Mouse (Mus musculus): ENCODE measurements around the gene Iqschfp. TPM values are rescaled to one million over a fixed set of nuclear protein-coding genes. Genes with fewer than 3 reads are reported as not detected.

Gene Iqschfp
- polyA plus RNA-seq, 1 experiment from 2014 or later: 2.3 TPM

GRCm38 (mm10) chr3:68378799-68379198, 486.8 kb downstream of the Iqschfp start:
- no peak overlapping the region for H3K4me3 ChIP-seq
- H3K27ac ChIP-seq: no peak overlapping the region
- WGBS: 84% methylated on average over 2 of the region's 2 CpGs
- no peaks in the 10 kb centered on the region for H3K36me3 ChIP-seq (ENCODE audit: poor library complexity, severe bottlenecking)
- no peaks in the 10 kb centered on the region for H3K9me3 ChIP-seq (replicated peaks)
- no peak for ATAC-seq
- no peaks in the 10 kb centered on the region for H3K27me3 ChIP-seq
- no peak overlapping the region for H3K4me2 ChIP-seq
- peaks cover 11% of the 10 kb centered on the region for H3K4me1 ChIP-seq
- no peak overlapping the region for H3K9ac ChIP-seq

- Histone ChIP-seq H3K36me3 (ENCODE audit: poor library complexity, severe bottlenecking) (no peaks in the 10 kb centered on the region), H3K4me3 (no peak overlapping the region), H3K27ac (no peak overlapping the region), H3K27me3 (no peaks in the 10 kb centered on the region), H3K9me3 (replicated peaks) (no peaks in the 10 kb centered on the region), H3K4me2 (no peak overlapping the region), H3K9ac (no peak overlapping the region), H3K4me1 (peaks cover 11% of the 10 kb centered on the region)
- no peak for ATAC-seq
- WGBS: 56% methylated on average over 7 of the region's 7 CpGs
These were observed 487.2 kb downstream of the Iqschfp start for GRCm38 (mm10) chr3:68379242-68379641.

- no peaks in the 10 kb centered on the region for H3K9me3 ChIP-seq (replicated peaks)
- no peak overlapping the region for H3K9ac ChIP-seq
- ATAC-seq: no peak
- H3K27ac ChIP-seq: no peak overlapping the region
- H3K36me3 ChIP-seq (ENCODE audit: poor library complexity, severe bottlenecking): no peaks in the 10 kb centered on the region
- H3K4me2 ChIP-seq: no peak overlapping the region
- no peaks in the 10 kb centered on the region for H3K27me3 ChIP-seq
- peaks cover 3% of the 10 kb centered on the region; the same call in 1 of the 2 replicates for H3K4me1 ChIP-seq
- no peak overlapping the region for H3K4me3 ChIP-seq
These were observed 491.6 kb downstream of the Iqschfp start for GRCm38 (mm10) chr3:68383672-68384071.

- no peak overlapping the region for H3K4me3 ChIP-seq
- WGBS: 90% methylated on average over 3 of the region's 3 CpGs
- no peak overlapping the region for H3K4me2 ChIP-seq
- peaks cover 3% of the 10 kb centered on the region; the same call in 1 of the 2 replicates for H3K4me1 ChIP-seq
- H3K9me3 ChIP-seq (replicated peaks): no peaks in the 10 kb centered on the region
- no peak overlapping the region for H3K9ac ChIP-seq
- no peak overlapping the region for H3K27ac ChIP-seq
- ATAC-seq: no peak
- no peaks in the 10 kb centered on the region for H3K36me3 ChIP-seq (ENCODE audit: poor library complexity, severe bottlenecking)
- no peaks in the 10 kb centered on the region for H3K27me3 ChIP-seq
These were observed 493.5 kb downstream of the Iqschfp start for GRCm38 (mm10) chr3:68385544-68385943.

GRCm38 (mm10) chr3:68388023-68388422, 496.0 kb downstream of the Iqschfp start:
- H3K9ac ChIP-seq: no peak overlapping the region
- no peak overlapping the region for H3K27ac ChIP-seq
- H3K4me2 ChIP-seq: no peak overlapping the region
- H3K36me3 ChIP-seq (ENCODE audit: poor library complexity, severe bottlenecking): no peaks in the 10 kb centered on the region
- H3K27me3 ChIP-seq: no peaks in the 10 kb centered on the region
- 98% methylated on average over 3 of the region's 3 CpGs for WGBS
- H3K9me3 ChIP-seq (replicated peaks): no peaks in the 10 kb centered on the region
- ATAC-seq: no peak
- peaks cover 3% of the 10 kb centered on the region; the same call in 1 of the 2 replicates for H3K4me1 ChIP-seq
- no peak overlapping the region for H3K4me3 ChIP-seq

GRCm38 (mm10) chr3:68393578-68393977, 501.5 kb downstream of the Iqschfp start:
- H3K9ac ChIP-seq: no peak overlapping the region
- no peak overlapping the region for H3K4me3 ChIP-seq
- ATAC-seq: no peak
- H3K27me3 ChIP-seq: no peaks in the 10 kb centered on the region
- no peak overlapping the region for H3K27ac ChIP-seq
- H3K4me1 ChIP-seq: no peaks in the 10 kb centered on the region
- no peak overlapping the region for H3K4me2 ChIP-seq
- H3K36me3 ChIP-seq (ENCODE audit: poor library complexity, severe bottlenecking): no peaks in the 10 kb centered on the region
- no peaks in the 10 kb centered on the region for H3K9me3 ChIP-seq (replicated peaks)
- WGBS: 76% methylated on average over 2 of the region's 2 CpGs

GRCm38 (mm10) chr3:68398691-68399090, 506.7 kb downstream of the Iqschfp start:
- Histone ChIP-seq H3K36me3 (ENCODE audit: poor library complexity, severe bottlenecking) (no peaks in the 10 kb centered on the region), H3K27ac (no peak overlapping the region), H3K4me3 (no peak overlapping the region), H3K4me1 (peaks cover 7% of the 10 kb centered on the region; the same call in 1 of the 2 replicates), H3K9ac (no peak overlapping the region), H3K9me3 (replicated peaks) (no peaks in the 10 kb centered on the region), H3K27me3 (no peaks in the 10 kb centered on the region), H3K4me2 (no peak overlapping the region)
- WGBS: 80% methylated on average over 3 of the region's 3 CpGs
- no peak for ATAC-seq

- Histone ChIP-seq H3K27me3 (no peaks in the 10 kb centered on the region), H3K9ac (no peak overlapping the region), H3K4me3 (no peak overlapping the region), H3K9me3 (replicated peaks) (no peaks in the 10 kb centered on the region), H3K27ac (no peak overlapping the region), H3K4me2 (no peak overlapping the region), H3K4me1 (peaks cover 11% of the 10 kb centered on the region; the same call in 1 of the 2 replicates), H3K36me3 (ENCODE audit: poor library complexity, severe bottlenecking) (no peaks in the 10 kb centered on the region)
- 70% methylated on average over 7 of the region's 7 CpGs for WGBS
- ATAC-seq: no peak
These were observed 508.1 kb downstream of the Iqschfp start for GRCm38 (mm10) chr3:68400121-68400520.

- no peak overlapping the region for H3K27ac ChIP-seq
- peaks cover 19% of the 10 kb centered on the region for H3K4me1 ChIP-seq
- H3K4me2 ChIP-seq: no peak overlapping the region
- H3K4me3 ChIP-seq: no peak overlapping the region
- no peaks in the 10 kb centered on the region for H3K27me3 ChIP-seq
- H3K36me3 ChIP-seq (ENCODE audit: poor library complexity, severe bottlenecking): no peaks in the 10 kb centered on the region
- ATAC-seq: no peak
- no peak overlapping the region for H3K9ac ChIP-seq
- 88% methylated on average over 4 of the region's 4 CpGs for WGBS
- no peaks in the 10 kb centered on the region for H3K9me3 ChIP-seq (replicated peaks)
These were observed 511.3 kb downstream of the Iqschfp start for GRCm38 (mm10) chr3:68403343-68403742.

GRCm38 (mm10) chr3:68403783-68404217, 511.8 kb downstream of the Iqschfp start:
- H3K27ac ChIP-seq: no peak overlapping the region

GRCm38 (mm10) chr3:68405724-68406123, 513.7 kb downstream of the Iqschfp start:
- Histone ChIP-seq H3K36me3 (ENCODE audit: poor library complexity, severe bottlenecking) (no peaks in the 10 kb centered on the region), H3K4me3 (no peak overlapping the region), H3K27ac (no peak overlapping the region), H3K27me3 (no peaks in the 10 kb centered on the region), H3K9ac (no peak overlapping the region), H3K4me2 (no peak overlapping the region), H3K4me1 (peaks cover 19% of the 10 kb centered on the region), H3K9me3 (replicated peaks) (no peaks in the 10 kb centered on the region)
- 57% methylated on average over 5 of the region's 5 CpGs for WGBS
- ATAC-seq: no peak

More at GRCm38 (mm10) chr3:68403783-68404217, 511.8 kb downstream of the Iqschfp start:
- H3K9ac ChIP-seq: no peak overlapping the region
- ATAC-seq: peak; percentile 54
- no peak overlapping the region for H3K4me3 ChIP-seq
- no peaks in the 10 kb centered on the region for H3K36me3 ChIP-seq (ENCODE audit: poor library complexity, severe bottlenecking)
- 60% methylated on average over 2 of the region's 2 CpGs for WGBS
- H3K4me2 ChIP-seq: no peak overlapping the region
- H3K9me3 ChIP-seq (replicated peaks): no peaks in the 10 kb centered on the region
- H3K27me3 ChIP-seq: no peaks in the 10 kb centered on the region
- peaks cover 23% of the 10 kb centered on the region for H3K4me1 ChIP-seq

GRCm38 (mm10) chr3:68412262-68412661, 520.2 kb downstream of the Iqschfp start:
- H3K27ac ChIP-seq: no peak overlapping the region
- no peak overlapping the region for H3K4me2 ChIP-seq
- 90% methylated on average over 3 of the region's 3 CpGs for WGBS
- H3K4me3 ChIP-seq: no peak overlapping the region
- H3K27me3 ChIP-seq: no peaks in the 10 kb centered on the region
- no peaks in the 10 kb centered on the region for H3K36me3 ChIP-seq (ENCODE audit: poor library complexity, severe bottlenecking)
- no peak for ATAC-seq
- no peak overlapping the region for H3K9ac ChIP-seq
- no peaks in the 10 kb centered on the region for H3K9me3 ChIP-seq (replicated peaks)
- H3K4me1 ChIP-seq: peaks cover 15% of the 10 kb centered on the region

- Histone ChIP-seq H3K4me2 (no peak overlapping the region), H3K27ac (no peak overlapping the region), H3K9me3 (replicated peaks) (no peaks in the 10 kb centered on the region), H3K4me1 (0 out of 2 replicates have a peak, but pooled peaks cover 4% of the 10 kb centered on the region), H3K9ac (no peak overlapping the region), H3K4me3 (no peak overlapping the region), H3K36me3 (ENCODE audit: poor library complexity, severe bottlenecking) (no peaks in the 10 kb centered on the region), H3K27me3 (no peaks in the 10 kb centered on the region)
- WGBS: 79% methylated on average over 4 of the region's 4 CpGs
- no peak for ATAC-seq
These were observed 527.8 kb downstream of the Iqschfp start for GRCm38 (mm10) chr3:68419792-68420191.

All from forebrain, embryonic 13.5 days (tissue).